Mouse (Mus musculus) adrenal gland, adult (tissue): Measurements from ENCODE around the gene Snrnp40.

Experiments
- DNase-seq, 2 experiments: peaks; one replicate each; pipeline ENCODE4 v3.0.0; 2022 to 2023; ENCODE audit warnings: low spot score in 1 of 2; ENCODE audit not compliant: inconsistent age in 2 of 2

Gene Snrnp40

DNA sequence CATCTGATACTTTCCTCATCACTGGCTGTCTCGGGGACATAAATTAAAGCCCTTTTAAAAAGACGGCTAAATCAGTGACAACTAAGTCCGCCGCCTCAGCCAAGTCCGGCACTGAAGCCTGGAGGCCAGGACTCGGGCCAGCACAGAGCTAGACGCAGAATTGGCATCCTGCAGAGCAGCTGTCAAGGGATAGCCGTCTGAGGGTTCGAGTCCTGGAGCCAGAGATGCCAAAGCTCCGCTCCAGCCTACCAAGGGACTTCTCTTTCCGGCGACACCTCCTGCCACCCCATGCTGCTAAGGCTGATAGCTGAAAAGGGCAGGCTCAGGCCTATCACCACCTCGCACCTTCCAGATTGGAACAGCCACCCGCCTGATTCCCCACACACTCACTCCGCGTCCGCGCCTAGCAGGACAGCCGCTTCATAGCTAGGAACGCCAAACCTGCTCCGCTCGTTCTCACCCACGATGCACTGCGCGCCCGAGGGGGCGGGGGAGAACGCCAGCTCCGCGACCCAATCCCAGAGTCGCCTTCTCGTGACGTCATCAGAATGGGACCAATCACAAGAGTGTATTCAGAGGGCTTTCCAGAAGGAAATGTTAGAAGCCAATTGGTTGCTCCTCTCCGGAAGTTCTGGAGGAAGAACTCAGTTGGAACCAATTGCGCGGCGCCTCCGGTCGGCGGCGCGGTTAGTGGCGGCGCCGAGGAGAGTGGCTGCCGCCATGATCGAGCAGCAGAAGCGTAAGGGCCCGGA lies at the start of gene Snrnp40, which contains the start of gene Zcchc17:
Gene Snrnp40 (plus strand): TSS at position 647 of the 752 bp plus-strand sequence.
Gene Zcchc17 (minus strand): TSS at position 458 of the 752 bp plus-strand sequence.
- peak; percentile 98 to 99 for DNase-seq

GRCm38 (mm10) chr4:130312526-130312925 lies 47.4 kb upstream of the Snrnp40 start:
- DNase-seq: peak; percentile 63 to 70

- peak in 1 of 2 experiments; percentile 65 for DNase-seq
Observed at GRCm38 (mm10) chr4:130313552-130313951, 46.4 kb upstream of the Snrnp40 start.

DNA sequence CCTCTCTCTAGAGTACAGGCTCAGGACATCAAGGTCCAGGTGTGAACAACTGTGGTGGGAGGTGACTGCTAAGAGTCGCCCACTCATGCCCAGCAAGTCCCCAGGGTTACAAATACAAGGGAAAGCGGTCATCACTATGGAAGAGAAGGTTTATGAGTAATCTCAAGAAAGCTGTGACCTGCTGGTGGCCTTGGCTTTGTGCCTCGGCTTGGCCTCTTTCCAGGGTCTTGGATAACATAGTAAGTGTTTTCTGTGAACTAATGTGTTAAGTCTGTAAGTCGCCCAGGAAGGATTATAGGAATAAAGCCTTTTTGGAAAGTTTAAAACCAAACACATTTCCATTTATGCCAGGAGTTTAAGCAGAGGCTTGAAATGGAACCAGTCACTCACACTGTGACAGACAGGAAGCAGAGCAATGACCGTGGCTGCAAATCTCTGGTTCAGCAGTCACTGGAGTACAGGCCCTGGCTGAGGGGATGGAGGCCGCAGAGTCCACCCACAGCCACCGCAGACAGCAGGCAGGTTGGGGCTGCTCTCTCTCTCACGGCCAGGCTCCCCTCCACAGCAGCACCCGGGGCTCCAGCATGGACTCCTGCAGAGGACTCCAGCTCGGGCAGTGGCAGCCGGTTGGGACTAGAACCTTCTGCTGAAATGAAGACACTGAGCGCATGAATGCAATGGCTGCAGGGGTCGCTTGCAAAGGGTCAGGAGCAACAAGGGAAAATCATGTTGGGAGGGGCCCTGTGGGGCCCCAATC lies 44.0 kb upstream of the Snrnp40 start:
- DNase-seq: peak; percentile 88 to 96

DNA sequence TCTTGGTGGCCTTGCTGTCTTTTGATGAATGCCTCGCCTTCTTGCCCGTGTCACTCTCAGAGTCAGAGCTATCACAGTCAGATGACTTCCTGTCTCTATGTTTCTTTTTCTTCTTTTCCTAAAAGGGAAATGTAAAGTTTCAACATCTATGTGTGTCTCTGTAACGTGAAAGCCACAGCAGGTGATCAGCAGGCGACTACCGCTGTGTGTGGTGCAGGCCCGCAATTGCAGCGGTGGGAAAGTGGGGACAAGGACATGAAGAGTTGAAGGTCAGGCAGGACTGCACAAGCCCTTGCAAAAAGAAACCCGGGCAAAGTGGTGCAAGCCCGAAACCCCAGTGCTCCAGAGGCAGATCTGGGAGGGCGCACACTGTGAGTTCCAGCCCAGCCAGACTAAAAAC lies 43.2 kb upstream of the Snrnp40 start:
- DNase-seq: peak; percentile 54 to 75

DNA sequence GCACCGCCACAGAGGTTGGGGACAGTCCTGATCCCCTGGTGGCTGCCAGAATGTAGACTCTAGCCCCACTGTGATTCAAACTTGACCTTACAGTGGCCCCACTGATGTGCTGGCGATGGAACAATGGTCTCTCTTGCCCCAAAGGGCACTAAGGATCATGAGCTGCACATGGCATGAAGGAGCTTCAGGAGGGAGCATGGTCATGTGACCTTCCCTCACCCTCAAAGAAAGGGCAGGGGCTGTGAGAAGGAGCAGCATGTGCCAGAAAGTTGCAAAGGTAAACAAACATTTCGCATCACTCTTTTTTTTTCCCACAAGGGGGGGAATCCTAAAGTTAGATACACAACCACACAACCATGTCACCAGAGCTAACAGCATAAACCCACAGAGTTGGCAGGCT lies 41.8 kb upstream of the Snrnp40 start:
- DNase-seq: no peak

GRCm38 (mm10) chr4:130319564-130319963 lies 40.4 kb upstream of the Snrnp40 start:
- DNase-seq: no peak

DNA sequence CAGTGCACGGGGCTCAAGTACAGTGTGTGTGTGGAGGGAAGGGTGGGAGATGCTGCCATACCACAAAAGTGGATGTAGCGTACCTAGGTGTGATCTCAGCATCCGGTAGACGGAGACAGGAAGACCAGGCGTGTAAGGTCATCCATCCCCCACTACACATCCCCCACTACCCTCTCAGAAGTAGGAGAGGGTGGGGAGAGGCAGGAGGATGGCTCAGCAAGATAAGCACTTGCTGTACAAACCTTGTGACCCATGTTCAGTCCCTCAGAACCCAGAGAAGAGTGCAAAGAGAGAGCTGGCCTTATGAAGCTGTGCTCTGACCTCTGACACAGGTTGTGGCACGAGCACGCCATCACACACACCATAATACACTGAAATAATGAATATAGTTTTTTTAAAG lies 38.3 kb upstream of the Snrnp40 start:
- no peak for DNase-seq

- DNase-seq: peak in 1 of 2 experiments; percentile 54
Observed at GRCm38 (mm10) chr4:130322567-130322966, 37.4 kb upstream of the Snrnp40 start.

DNA sequence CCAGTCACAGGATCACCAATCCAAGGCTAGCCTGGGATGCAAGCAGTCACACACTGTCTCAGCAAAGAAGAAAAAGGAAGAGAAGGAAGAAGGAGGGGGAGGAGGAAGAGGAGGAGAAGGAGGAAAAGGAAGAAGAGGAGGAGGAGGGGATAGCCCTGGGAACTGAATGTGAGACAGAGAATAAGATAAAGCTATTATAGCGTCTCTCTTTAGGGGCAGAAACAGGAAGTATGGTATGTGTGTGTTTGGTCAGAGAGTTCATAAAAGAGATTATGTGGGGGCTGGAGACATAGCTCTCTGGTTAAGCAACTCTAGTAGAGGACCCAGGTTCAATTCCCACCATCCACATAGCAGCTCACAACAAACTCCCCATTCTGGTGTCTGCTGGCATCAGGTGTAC lies 36.8 kb upstream of the Snrnp40 start:
- no peak for DNase-seq

GRCm38 (mm10) chr4:130323607-130324006 lies 36.3 kb upstream of the Snrnp40 start:
- no peak for DNase-seq

DNA sequence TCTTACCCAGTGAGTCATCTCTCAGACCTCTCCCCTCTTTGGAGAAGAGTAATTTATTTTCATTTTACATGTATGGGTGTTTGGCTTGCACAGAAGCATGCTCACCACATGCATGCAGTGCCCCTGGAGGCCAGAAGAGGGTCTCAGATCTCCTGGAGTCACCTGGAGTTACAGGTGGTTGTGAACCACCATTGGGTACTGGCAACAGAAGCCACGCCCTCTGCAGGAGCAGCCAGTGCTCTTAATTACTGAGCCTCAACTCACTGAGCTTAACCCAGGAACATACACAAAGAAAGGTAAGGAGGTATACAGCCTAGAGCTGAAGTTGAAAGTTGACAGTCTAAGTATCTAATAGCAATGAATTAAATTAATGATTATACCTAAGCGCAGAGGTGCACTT lies 34.5 kb upstream of the Snrnp40 start:
- no peak for DNase-seq

DNA sequence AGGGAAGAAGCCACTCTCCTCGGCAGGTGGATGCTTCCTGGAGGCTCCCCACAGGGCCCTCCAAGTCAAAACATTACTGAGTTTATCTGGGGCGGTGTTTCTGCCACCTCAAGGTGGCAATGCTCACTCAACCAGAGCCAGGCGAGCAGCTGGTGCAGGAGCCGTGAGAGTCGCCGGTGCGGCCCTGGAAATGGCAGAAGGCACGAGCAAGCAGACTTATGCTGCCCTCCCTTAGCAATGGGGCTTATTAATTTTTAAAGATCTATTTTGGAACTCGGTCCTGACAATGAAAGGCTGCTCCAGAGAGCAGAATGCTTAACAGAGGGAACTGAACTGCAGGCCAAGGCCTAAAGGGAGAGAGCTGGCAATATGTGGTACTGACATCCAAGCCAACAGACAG lies 32.6 kb upstream of the Snrnp40 start:
- DNase-seq: no peak

DNA sequence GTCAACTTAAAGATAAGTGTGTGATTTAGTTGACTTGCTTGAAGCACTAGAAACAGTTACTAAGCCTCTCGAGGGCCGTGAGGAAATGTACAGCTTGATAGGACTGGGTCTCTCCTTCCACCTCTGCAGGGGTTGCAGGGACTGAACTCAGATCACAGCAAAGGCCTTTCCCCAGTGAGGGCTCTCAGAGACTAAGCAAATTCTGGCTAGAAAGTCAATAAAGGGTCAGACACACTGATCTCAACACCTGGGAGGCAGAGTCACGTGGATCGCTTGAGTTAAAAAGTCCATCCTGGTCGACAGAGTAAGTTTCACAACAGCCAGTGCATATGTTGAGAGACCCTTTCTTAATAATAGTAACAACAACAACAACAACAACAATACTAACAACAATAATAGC lies 24.1 kb upstream of the Snrnp40 start:
- no peak for DNase-seq

- peak; percentile 50 to 77 for DNase-seq
Observed at GRCm38 (mm10) chr4:130341691-130342090, 18.2 kb upstream of the Snrnp40 start.

GRCm38 (mm10) chr4:130349666-130350065 lies 10.3 kb upstream of the Snrnp40 start:
- DNase-seq: no peak

DNA sequence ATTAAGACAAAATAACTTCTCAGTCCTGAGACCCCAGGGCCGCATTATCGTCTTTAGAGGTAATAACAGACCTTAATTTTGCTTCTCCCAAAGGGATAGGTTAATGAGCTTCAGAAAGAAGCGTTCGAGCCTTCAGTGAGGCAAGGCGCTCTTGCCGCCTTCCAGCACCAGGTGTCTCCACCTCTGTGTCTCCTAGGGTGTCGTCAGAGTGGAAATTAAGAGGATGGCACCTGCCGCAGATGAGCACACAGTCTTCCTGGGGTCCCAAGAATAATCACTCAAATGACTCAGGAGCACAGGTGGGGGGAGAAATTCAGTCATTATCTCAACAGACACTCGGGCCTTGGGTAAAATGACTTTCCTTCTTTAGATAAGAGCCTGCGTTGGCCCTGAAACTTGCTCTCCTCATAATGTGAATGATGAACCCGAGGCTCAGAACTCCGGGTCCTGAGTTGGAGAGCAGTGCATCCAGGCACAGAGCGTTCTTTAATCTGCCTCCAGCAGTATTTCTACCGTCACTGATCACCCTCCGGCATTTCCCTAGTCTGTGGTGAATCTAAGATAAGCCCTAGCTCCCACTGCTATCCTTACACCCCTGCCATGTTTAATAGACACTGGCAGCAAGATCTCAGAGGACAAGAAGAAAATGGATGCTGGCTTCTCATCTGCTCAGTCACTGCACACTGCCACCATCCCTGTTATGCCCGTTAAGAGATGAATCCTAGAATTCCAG lies 9.1 kb upstream of the Snrnp40 start:
- DNase-seq: peak in 1 of 2 experiments; percentile 45

DNA sequence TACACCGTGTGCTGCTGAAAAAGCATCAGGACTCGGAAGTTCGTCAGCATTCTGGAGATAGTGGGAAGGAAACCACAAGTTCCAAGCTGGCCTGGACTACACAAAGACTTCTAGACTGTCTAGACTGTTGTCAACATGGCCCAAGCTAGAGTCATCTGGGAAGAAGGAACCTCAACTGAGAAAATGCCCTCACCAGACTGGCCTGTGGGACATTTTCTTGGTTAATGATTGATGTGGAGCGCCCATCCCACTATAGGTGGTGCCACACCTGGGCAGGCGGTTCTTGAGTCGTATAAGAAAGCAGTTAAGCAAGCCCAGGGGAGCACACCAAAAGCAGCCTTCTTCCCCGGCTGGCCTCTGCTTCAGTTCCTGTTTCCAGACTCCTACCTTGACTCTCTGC lies 7.3 kb upstream of the Snrnp40 start:
- no peak for DNase-seq

- DNase-seq: no peak
Observed at GRCm38 (mm10) chr4:130357946-130358345, 2.0 kb upstream of the Snrnp40 start.

DNA sequence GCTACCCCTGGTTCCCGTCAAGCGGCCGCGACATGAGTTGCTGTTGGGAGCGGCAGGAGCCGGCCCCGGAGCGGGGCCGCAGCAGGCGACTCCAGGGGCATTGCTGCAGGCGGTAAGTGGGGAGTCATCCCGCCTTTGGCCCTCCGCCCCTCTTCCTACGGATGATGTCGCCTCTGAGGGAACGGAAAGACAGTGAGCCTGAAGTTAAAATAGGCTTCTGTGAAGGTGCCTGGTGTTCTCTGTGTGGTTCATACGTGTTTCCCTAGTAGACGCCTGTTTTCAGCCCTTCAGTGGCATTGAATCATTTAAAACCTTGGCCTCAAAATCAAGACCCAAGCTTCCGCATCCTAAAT lies 282 bp downstream of the Snrnp40 start:
- DNase-seq: no peak

DNA sequence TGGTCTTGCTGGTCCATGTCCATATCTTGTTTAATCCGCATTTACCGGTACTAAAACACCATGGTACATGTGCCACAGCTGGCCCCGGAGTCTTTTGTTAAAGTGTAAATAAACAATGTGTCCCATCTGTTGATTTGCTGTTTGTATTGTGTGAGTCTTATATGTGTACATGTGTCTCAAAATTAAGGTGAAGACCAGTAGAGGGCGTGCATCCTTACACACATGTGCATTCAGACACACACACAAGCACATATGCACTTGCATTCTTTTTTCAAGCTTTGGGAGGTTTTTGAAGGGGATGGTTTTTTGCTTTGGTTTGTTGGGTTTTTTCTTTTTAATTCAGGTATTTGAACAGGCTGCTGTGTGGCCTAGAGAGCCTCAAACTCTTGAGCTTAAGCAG lies 16.7 kb downstream of the Snrnp40 start:
- no peak for DNase-seq

GRCm38 (mm10) chr4:130377500-130377899 lies 17.6 kb downstream of the Snrnp40 start:
- no peak for DNase-seq
